Mouse (Mus musculus): ENCODE results near the gene Metap2. TPM values are rescaled to one million over a fixed set of nuclear protein-coding genes. Genes with fewer than 3 reads are reported as not detected.

Metap2 gene
- total and polyA plus RNA-seq, 2 experiments from 2014 or later: 50.6 to 168 TPM

DNA sequence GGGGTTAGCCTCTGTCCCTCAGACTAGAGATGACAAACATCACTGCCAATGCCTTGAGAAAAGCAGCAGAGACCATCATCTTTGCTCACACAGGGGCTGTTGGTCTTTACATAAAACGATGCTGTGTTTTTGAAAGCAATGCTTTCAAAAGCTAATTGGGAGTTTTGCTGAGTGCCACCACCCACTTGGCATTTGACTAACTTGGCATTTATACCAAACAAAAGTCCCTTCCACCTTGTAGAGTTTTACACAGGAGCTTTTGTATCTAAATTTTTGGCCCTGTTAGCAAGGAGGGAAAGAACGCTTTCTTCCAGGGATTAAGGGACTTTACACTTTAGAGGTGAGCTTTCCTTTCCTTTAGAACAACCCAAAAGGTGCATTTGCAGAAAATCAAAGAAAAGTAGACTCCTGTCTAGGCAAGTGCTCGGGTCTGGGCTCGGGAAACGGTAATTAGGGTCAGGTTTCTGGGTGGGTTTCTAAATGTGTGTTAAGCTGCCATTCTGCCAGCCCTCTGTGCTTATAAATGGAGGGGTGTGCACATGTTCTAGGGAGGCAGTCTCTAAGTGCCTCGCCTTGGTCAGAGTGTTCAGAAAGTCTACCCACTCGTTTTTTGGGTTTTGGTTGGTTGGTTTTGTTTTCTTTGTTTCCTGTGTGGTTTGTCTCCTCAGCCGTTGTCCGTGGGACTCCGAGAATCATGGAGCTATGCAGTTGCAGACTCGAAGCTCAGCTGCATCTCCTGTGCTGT is 18.8 kb upstream of the Metap2 start:
- TF ChIP-seq CTCF (IDR thresholded peaks at IDR 0.05): no peak
- DNase-seq (ENCODE audit: low spot score): no peak
- 0 out of 2 replicates have a peak overlapping the region, but pooled peaks have one; percentile 1 for H3K4me2 ChIP-seq (ENCODE audit: low read depth, low read length, poor library complexity, severe bottlenecking)

DNA sequence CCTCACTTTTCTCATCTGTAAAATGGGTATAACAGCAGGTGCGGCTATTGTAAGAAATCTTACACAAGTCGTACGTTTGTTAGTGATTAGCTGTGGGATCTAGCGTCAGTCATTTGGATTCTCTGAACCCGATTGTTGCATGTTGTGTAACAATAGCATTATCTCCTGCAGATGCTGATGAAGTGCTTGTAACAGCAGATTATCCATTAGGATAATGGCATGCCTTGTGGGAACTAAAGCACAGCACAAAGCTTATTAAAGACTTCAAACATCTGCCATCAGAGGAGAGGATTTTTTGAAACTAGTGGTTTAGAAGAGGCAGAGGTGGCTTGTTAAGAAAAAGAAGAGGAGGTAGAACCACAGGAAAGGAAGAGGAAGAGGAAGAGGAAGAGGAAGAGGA is 16.6 kb upstream of the Metap2 start:
- TF ChIP-seq CTCF (IDR thresholded peaks at IDR 0.05): no peak
- Histone ChIP-seq H3K9me3 (ENCODE audit: low read length) (no peaks in the 10 kb centered on the region), H3K27me3 (ENCODE audit: insufficient read depth, low read length) (no peaks in the 10 kb centered on the region; the same call in 1 of the 2 replicates), H3K4me1 (ENCODE audit: insufficient read depth, low read length) (no peaks in the 10 kb centered on the region), H3K27ac (ENCODE audit: low read depth, low read length) (no peak overlapping the region), H3K9ac (replicated peaks; ENCODE audit: low read length, poor library complexity, severe bottlenecking) (no peak overlapping the region), H3K4me3 (ENCODE audit: low read depth, low read length) (no peak overlapping the region), H3K4me2 (ENCODE audit: low read depth, low read length, poor library complexity, severe bottlenecking) (no peak overlapping the region), H3K36me3 (ENCODE audit: insufficient read depth, low read length) (no peaks in the 10 kb centered on the region)
- ATAC-seq (ENCODE audit: low FRiP score) (no peak), DNase-seq (ENCODE audit: low spot score) (peak; percentile 14)
- WGBS: 73% methylated on average over 5 of the region's 5 CpGs

More for the DNA sequence above, 18.8 kb upstream of the Metap2 start:
- Histone ChIP-seq H3K4me3 (ENCODE audit: low read depth, low read length) (no peak overlapping the region), H3K4me1 (ENCODE audit: insufficient read depth, low read length) (no peaks in the 10 kb centered on the region), H3K27me3 (ENCODE audit: insufficient read depth, low read length) (no peaks in the 10 kb centered on the region; the same call in 1 of the 2 replicates), H3K36me3 (ENCODE audit: insufficient read depth, low read length) (no peaks in the 10 kb centered on the region), H3K9me3 (ENCODE audit: low read length) (no peaks in the 10 kb centered on the region), H3K9ac (replicated peaks; ENCODE audit: low read length, poor library complexity, severe bottlenecking) (no peak overlapping the region), H3K27ac (ENCODE audit: low read depth, low read length) (no peak overlapping the region)
- no peak for ATAC-seq (ENCODE audit: low FRiP score)
- 37% methylated on average over 11 of the region's 11 CpGs for WGBS

DNA sequence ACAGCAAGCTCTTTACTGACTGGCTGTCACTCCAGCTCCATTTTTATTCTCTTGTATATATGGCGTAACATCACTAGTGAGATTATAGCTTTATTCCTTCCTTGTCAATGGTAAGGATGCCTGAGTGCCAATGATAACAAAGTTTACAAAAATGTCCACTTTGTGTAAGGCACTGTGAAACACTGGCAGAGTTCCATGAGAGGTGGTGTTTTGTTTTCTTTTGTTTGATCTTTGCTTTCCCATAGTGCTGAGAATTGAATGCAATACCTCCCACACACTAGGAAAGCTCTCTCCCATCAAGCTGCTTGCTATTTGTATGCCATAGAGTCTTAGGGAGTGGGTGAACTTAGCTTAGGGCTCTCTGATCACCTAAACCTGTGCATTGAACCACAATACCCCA is 16.0 kb upstream of the Metap2 start:
- H3K4me3 ChIP-seq (ENCODE audit: low read depth, low read length): no peak overlapping the region
- H3K4me2 ChIP-seq (ENCODE audit: low read depth, low read length, poor library complexity, severe bottlenecking): no peak overlapping the region
- H3K27ac ChIP-seq (ENCODE audit: low read depth, low read length): no peak overlapping the region
- no peak for TF ChIP-seq CTCF (IDR thresholded peaks at IDR 0.05)
- H3K9me3 ChIP-seq (ENCODE audit: low read length): no peaks in the 10 kb centered on the region
- no peak for ATAC-seq (ENCODE audit: low FRiP score)
- WGBS: 71% methylated on average over 1 of the region's 1 CpGs
- no peaks in the 10 kb centered on the region for H3K36me3 ChIP-seq (ENCODE audit: insufficient read depth, low read length)
- no peak for DNase-seq (ENCODE audit: low spot score)
- H3K27me3 ChIP-seq (ENCODE audit: insufficient read depth, low read length): no peaks in the 10 kb centered on the region; the same call in 1 of the 2 replicates
- no peak overlapping the region for H3K9ac ChIP-seq (replicated peaks; ENCODE audit: low read length, poor library complexity, severe bottlenecking)
- no peaks in the 10 kb centered on the region for H3K4me1 ChIP-seq (ENCODE audit: insufficient read depth, low read length)

DNA sequence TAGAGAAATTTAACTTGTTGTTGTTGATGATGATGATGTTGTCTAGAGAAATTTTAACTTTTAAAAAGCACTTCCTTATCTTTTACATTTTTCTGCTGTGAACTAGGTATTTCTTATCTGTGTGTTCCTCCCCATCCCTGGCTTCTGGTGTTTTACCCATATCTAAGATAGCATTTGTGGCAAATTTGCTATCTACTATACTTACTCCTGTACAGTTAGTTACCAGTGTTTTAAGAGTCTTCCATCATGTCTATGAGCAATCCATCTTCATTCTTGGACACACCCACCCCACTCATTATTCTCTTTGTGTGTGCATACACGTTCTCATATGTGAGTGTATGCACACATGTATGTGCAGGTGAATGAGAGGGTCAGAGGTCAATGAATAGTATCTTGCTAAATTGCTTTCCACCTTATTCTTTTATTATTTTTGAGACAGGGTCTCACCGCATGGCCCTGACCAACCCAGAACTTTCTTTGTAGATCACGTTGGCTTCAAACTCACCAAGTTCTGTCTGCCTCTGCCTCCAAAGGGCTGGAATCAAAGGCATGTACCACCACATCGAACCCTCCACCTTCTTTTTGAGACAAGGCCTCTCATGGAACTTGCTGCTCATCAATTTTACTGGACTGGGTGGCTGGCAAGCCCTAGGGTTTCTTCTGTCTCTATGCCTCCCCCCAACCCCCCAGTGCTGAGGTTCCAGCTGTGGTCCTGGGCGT is 15.4 kb upstream of the Metap2 start:
- no peak overlapping the region for H3K4me3 ChIP-seq (ENCODE audit: low read depth, low read length)
- H3K36me3 ChIP-seq (ENCODE audit: insufficient read depth, low read length): no peaks in the 10 kb centered on the region
- H3K4me2 ChIP-seq (ENCODE audit: low read depth, low read length, poor library complexity, severe bottlenecking): no peak overlapping the region
- H3K27me3 ChIP-seq (ENCODE audit: insufficient read depth, low read length): no peaks in the 10 kb centered on the region; the same call in 1 of the 2 replicates
- DNase-seq (ENCODE audit: low spot score) (no peak), ATAC-seq (ENCODE audit: low FRiP score) (no peak)
- 89% methylated on average over 5 of the region's 5 CpGs for WGBS
- no peaks in the 10 kb centered on the region for H3K4me1 ChIP-seq (ENCODE audit: insufficient read depth, low read length)
- H3K27ac ChIP-seq (ENCODE audit: low read depth, low read length): no peak overlapping the region
- no peak for TF ChIP-seq CTCF (IDR thresholded peaks at IDR 0.05)
- no peaks in the 10 kb centered on the region for H3K9me3 ChIP-seq (ENCODE audit: low read length)
- H3K9ac ChIP-seq (replicated peaks; ENCODE audit: low read length, poor library complexity, severe bottlenecking): no peak overlapping the region

DNA sequence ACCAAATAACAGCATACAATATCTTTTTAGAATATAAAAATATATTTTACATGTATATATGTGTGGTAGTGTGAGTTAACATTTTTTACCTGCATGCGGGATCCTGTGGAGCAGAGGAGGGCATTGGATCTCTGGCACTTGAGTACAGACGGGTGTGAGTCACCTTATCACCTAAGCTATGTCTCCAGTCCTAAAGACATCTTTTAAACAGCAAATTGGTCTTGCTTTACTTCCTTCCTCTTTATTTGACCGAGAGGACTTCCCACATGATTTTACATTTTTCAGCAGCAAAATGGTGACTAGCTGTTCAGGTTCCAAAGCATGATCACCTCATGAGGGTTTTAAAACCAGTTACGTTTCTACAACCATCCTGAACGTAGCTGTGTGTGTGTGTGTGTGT is 14.4 kb upstream of the Metap2 start:
- no peak overlapping the region for H3K4me3 ChIP-seq (ENCODE audit: low read depth, low read length)
- H3K9me3 ChIP-seq (ENCODE audit: low read length): no peaks in the 10 kb centered on the region
- ATAC-seq (ENCODE audit: low FRiP score) (no peak), DNase-seq (ENCODE audit: low spot score) (no peak)
- 83% methylated on average over 5 of the region's 5 CpGs for WGBS
- H3K4me1 ChIP-seq (ENCODE audit: insufficient read depth, low read length): no peaks in the 10 kb centered on the region
- no peak overlapping the region for H3K4me2 ChIP-seq (ENCODE audit: low read depth, low read length, poor library complexity, severe bottlenecking)
- H3K9ac ChIP-seq (replicated peaks; ENCODE audit: low read length, poor library complexity, severe bottlenecking): no peak overlapping the region
- H3K36me3 ChIP-seq (ENCODE audit: insufficient read depth, low read length): no peaks in the 10 kb centered on the region
- TF ChIP-seq CTCF (IDR thresholded peaks at IDR 0.05): no peak
- H3K27ac ChIP-seq (ENCODE audit: low read depth, low read length): no peak overlapping the region
- H3K27me3 ChIP-seq (ENCODE audit: insufficient read depth, low read length): no peaks in the 10 kb centered on the region; the same call in 1 of the 2 replicates
